Mouse (Mus musculus) liver, embryonic 13.5 days (tissue): ENCODE data around the gene Sf1. TPM values are rescaled to one million over a fixed set of nuclear protein-coding genes. Genes with fewer than 3 reads are reported as not detected.

Source experiments
- ATAC-seq: fragments of 200-750 bp; cut with Nextera tagmentation; 2 replicates; pipeline ENCODE4 v1.8.0; 2017; ENCODE audit warnings: low read depth, mild to moderate bottlenecking, moderate number of reproducible peaks, moderate library complexity
- DNase-seq: peaks from one replicate; pipeline ENCODE4 v3.0.0; 2022
- H3K27ac ChIP-seq: fragments of 300-500 bp; sonication (generic); 2 replicates; pipeline ENCODE4 v1.5.1; 2015; ENCODE audit warnings: moderate library complexity, mild to moderate bottlenecking, inconsistent platforms
- H3K27me3 ChIP-seq: fragments of 300-500 bp; sonication (generic); 2 replicates; pipeline ENCODE4 v1.6.1; 2015; ENCODE audit warnings: mild to moderate bottlenecking, inconsistent platforms
- H3K36me3 ChIP-seq: fragments of 300-500 bp; sonication (generic); 2 replicates; pipeline ENCODE4 v1.6.1; 2015; ENCODE audit warnings: mild to moderate bottlenecking, inconsistent platforms
- H3K4me1 ChIP-seq: fragments of 300-500 bp; sonication (generic); replicated peaks from 2 replicates; pipeline ENCODE4 v1.6.1; 2015; ENCODE audit warnings: inconsistent platforms
- H3K4me2 ChIP-seq: fragments of 300-500 bp; sonication (generic); 2 replicates; pipeline ENCODE4 v1.6.1; 2015; ENCODE audit warnings: inconsistent platforms, mild to moderate bottlenecking, moderate library complexity
- H3K4me3 ChIP-seq: fragments of 300-500 bp; sonication (generic); replicated peaks from 2 replicates; pipeline ENCODE4 v1.5.1; 2015; ENCODE audit warnings: mild to moderate bottlenecking, inconsistent platforms
- H3K9ac ChIP-seq: fragments of 300-500 bp; sonication (generic); 2 replicates; pipeline ENCODE4 v1.6.1; 2015; ENCODE audit warnings: mild to moderate bottlenecking, inconsistent platforms
- H3K9me3 ChIP-seq: fragments of 300-500 bp; sonication (generic); replicated peaks from 2 replicates; pipeline ENCODE4 v1.6.1; 2016; ENCODE audit warnings: inconsistent platforms
- WGBS: fragments of 180-500 bp; shearing (Covaris S2); methylation state at CpG from one replicate; pipeline ENCODE4 v1.1.7; 2015; ENCODE audit not compliant: insufficient replicate concordance; 5-methylcytosine and 5-hydroxymethylcytosine counted together
- polyA plus RNA-seq: library from polyadenylated mRNA; unstranded; fragments of >200 nt; fragmentation: Nextera tagmentation; extraction: Ambion mirVana; gene quantifications from 2 replicates; pipeline ENCODE4 v1.2.1, GENCODE M21; 2015

Gene Sf1
- polyA plus RNA-seq, 1 experiment from 2014 or later = 68.4 TPM

GRCm38 (mm10) chr19:6400096-6401086, 36.9 kb downstream of the Sf1 start:
- DNase-seq (no peak), ATAC-seq (no peak)
- H3K27me3 ChIP-seq = peaks cover 60% of the 10 kb centered on the region
- no peaks in the 10 kb centered on the region for H3K9me3 ChIP-seq
- WGBS = 2% methylated on average over 28 of the region's 29 CpGs
- peaks cover 7% of the 10 kb centered on the region for H3K36me3 ChIP-seq
- peak overlapping the region; percentile 65 for H3K27ac ChIP-seq
- H3K4me3 ChIP-seq = peak overlapping the region; percentile 64
- peaks cover 55% of the 10 kb centered on the region for H3K4me1 ChIP-seq
- H3K4me2 ChIP-seq = peak overlapping the region; percentile 91
- peak overlapping the region; percentile 65 for H3K9ac ChIP-seq

- peaks cover 55% of the 10 kb centered on the region for H3K4me1 ChIP-seq
- H3K9ac ChIP-seq = peak overlapping the region; percentile 59
- peaks cover 60% of the 10 kb centered on the region for H3K27me3 ChIP-seq
- H3K4me2 ChIP-seq = peak overlapping the region; percentile 91
- peak overlapping the region; percentile 65 for H3K27ac ChIP-seq
- WGBS = under 1% methylated on average over 32 of the region's 32 CpGs
- H3K9me3 ChIP-seq = no peaks in the 10 kb centered on the region
- ATAC-seq = peak; percentile 52
- H3K4me3 ChIP-seq = peak overlapping the region; percentile 64
- peak; percentile 68 for DNase-seq
- peaks cover 7% of the 10 kb centered on the region for H3K36me3 ChIP-seq
Observed at GRCm38 (mm10) chr19:6401131-6401815, 37.8 kb downstream of the Sf1 start.

GRCm38 (mm10) chr19:6401951-6402350, 38.5 kb downstream of the Sf1 start:
- H3K27me3 ChIP-seq = peaks cover 57% of the 10 kb centered on the region
- ATAC-seq = peak; percentile 29
- peak overlapping the region; percentile 59 for H3K9ac ChIP-seq
- H3K27ac ChIP-seq = peak overlapping the region; percentile 61; the same call in 1 of the 2 replicates
- no peak for DNase-seq
- H3K4me2 ChIP-seq = peak overlapping the region; percentile 91
- H3K36me3 ChIP-seq = peaks cover 10% of the 10 kb centered on the region
- H3K4me1 ChIP-seq = peaks cover 55% of the 10 kb centered on the region
- H3K9me3 ChIP-seq = no peaks in the 10 kb centered on the region
- H3K4me3 ChIP-seq = peak overlapping the region; percentile 64
- WGBS = 2% methylated on average over 9 of the region's 9 CpGs

GRCm38 (mm10) chr19:6403869-6404268, 40.4 kb downstream of the Sf1 start:
- Histone ChIP-seq H3K9me3 (no peaks in the 10 kb centered on the region), H3K27ac (no peak overlapping the region), H3K4me3 (no peak overlapping the region), H3K27me3 (peaks cover 39% of the 10 kb centered on the region), H3K36me3 (peaks cover 16% of the 10 kb centered on the region), H3K4me1 (peaks cover 53% of the 10 kb centered on the region), H3K4me2 (0 out of 2 replicates have a peak overlapping the region, but pooled peaks have one; percentile 91), H3K9ac (no peak overlapping the region)
- ATAC-seq = no peak
- no peak for DNase-seq
- 76% methylated on average over 10 of the region's 10 CpGs for WGBS

- Histone ChIP-seq H3K27me3 (peaks cover 23% of the 10 kb centered on the region), H3K27ac (no peak overlapping the region), H3K4me3 (no peak overlapping the region), H3K4me2 (no peak overlapping the region), H3K9me3 (no peaks in the 10 kb centered on the region), H3K36me3 (peaks cover 16% of the 10 kb centered on the region), H3K4me1 (peaks cover 37% of the 10 kb centered on the region), H3K9ac (no peak overlapping the region)
- 65% methylated on average over 10 of the region's 10 CpGs for WGBS
- DNase-seq (no peak), ATAC-seq (no peak)
Observed at GRCm38 (mm10) chr19:6405433-6405832, 41.9 kb downstream of the Sf1 start.

- ATAC-seq (no peak), DNase-seq (no peak)
- Histone ChIP-seq H3K27me3 (peaks cover 7% of the 10 kb centered on the region), H3K4me1 (peaks cover 21% of the 10 kb centered on the region), H3K27ac (no peak overlapping the region), H3K4me3 (no peak overlapping the region), H3K4me2 (no peak overlapping the region), H3K36me3 (peaks cover 19% of the 10 kb centered on the region), H3K9ac (no peak overlapping the region), H3K9me3 (no peaks in the 10 kb centered on the region)
- 77% methylated on average over 8 of the region's 8 CpGs for WGBS
Observed at GRCm38 (mm10) chr19:6407109-6407508, 43.6 kb downstream of the Sf1 start.

- DNase-seq (no peak), ATAC-seq (no peak)
- H3K4me2 ChIP-seq = no peak overlapping the region
Observed at GRCm38 (mm10) chr19:6407816-6408510, 44.5 kb downstream of the Sf1 start.

GRCm38 (mm10) chr19:6408749-6409148, 45.3 kb downstream of the Sf1 start:
- WGBS = 53% methylated on average over 8 of the region's 8 CpGs
- Histone ChIP-seq H3K27me3 (no peaks in the 10 kb centered on the region), H3K4me2 (no peak overlapping the region), H3K4me1 (peaks cover 7% of the 10 kb centered on the region), H3K9ac (no peak overlapping the region), H3K27ac (no peak overlapping the region), H3K4me3 (no peak overlapping the region), H3K9me3 (no peaks in the 10 kb centered on the region), H3K36me3 (peaks cover 14% of the 10 kb centered on the region)
- ATAC-seq = no peak
- DNase-seq = no peak

More at GRCm38 (mm10) chr19:6407816-6408510, 44.5 kb downstream of the Sf1 start:
- Histone ChIP-seq H3K9me3 (no peaks in the 10 kb centered on the region), H3K4me3 (no peak overlapping the region), H3K9ac (no peak overlapping the region), H3K36me3 (peaks cover 19% of the 10 kb centered on the region), H3K27ac (no peak overlapping the region), H3K27me3 (no peaks in the 10 kb centered on the region), H3K4me1 (peaks cover 12% of the 10 kb centered on the region)
- WGBS = 72% methylated on average over 16 of the region's 16 CpGs

- no peak for DNase-seq
- Histone ChIP-seq H3K4me1 (peaks cover 9% of the 10 kb centered on the region), H3K9me3 (no peaks in the 10 kb centered on the region), H3K4me2 (no peak overlapping the region), H3K4me3 (no peak overlapping the region), H3K9ac (no peak overlapping the region), H3K36me3 (peaks cover 13% of the 10 kb centered on the region), H3K27ac (no peak overlapping the region), H3K27me3 (no peaks in the 10 kb centered on the region)
- WGBS = 56% methylated on average over 5 of the region's 5 CpGs
- ATAC-seq = no peak
Observed at GRCm38 (mm10) chr19:6409176-6409575, 45.7 kb downstream of the Sf1 start.

- H3K4me1 ChIP-seq = peaks cover 7% of the 10 kb centered on the region
- no peak overlapping the region for H3K4me3 ChIP-seq
- H3K36me3 ChIP-seq = peaks cover 12% of the 10 kb centered on the region
- no peak overlapping the region for H3K9ac ChIP-seq
- H3K9me3 ChIP-seq = no peaks in the 10 kb centered on the region
- H3K27me3 ChIP-seq = no peaks in the 10 kb centered on the region
- 59% methylated on average over 5 of the region's 5 CpGs for WGBS
- DNase-seq (no peak), ATAC-seq (no peak)
- H3K27ac ChIP-seq = no peak overlapping the region
- H3K4me2 ChIP-seq = no peak overlapping the region
Observed at GRCm38 (mm10) chr19:6409936-6410335, 46.4 kb downstream of the Sf1 start.

GRCm38 (mm10) chr19:6412798-6413197, 49.3 kb downstream of the Sf1 start:
- ATAC-seq (no peak), DNase-seq (no peak)
- no peaks in the 10 kb centered on the region for H3K9me3 ChIP-seq
- peaks cover 9% of the 10 kb centered on the region for H3K36me3 ChIP-seq
- no peak overlapping the region for H3K4me3 ChIP-seq
- no peak overlapping the region for H3K4me2 ChIP-seq
- no peak overlapping the region for H3K27ac ChIP-seq
- H3K9ac ChIP-seq = no peak overlapping the region
- WGBS = 73% methylated on average over 14 of the region's 14 CpGs
- H3K4me1 ChIP-seq = peaks cover 24% of the 10 kb centered on the region
- peaks cover 18% of the 10 kb centered on the region for H3K27me3 ChIP-seq
